Mouse (Mus musculus) MEL (cell line): ENCODE data around the gene Ube2a. TPM values are rescaled to one million over a fixed set of nuclear protein-coding genes. Genes with fewer than 3 reads are reported as not detected.

Experiments
- DNase-seq: peaks from one replicate; pipeline ENCODE4 v3.0.0; 2011; ENCODE audit warnings: low read depth, low spot score
- H3K27ac ChIP-seq: 2 replicates; pipeline ENCODE4 v1.5.1; 2012; ENCODE audit warnings: low read depth, mild to moderate bottlenecking, control low read depth, low read length, moderate library complexity; ENCODE audit not compliant: control insufficient read depth
- H3K27me3 ChIP-seq, 2 experiments: fragments of 150-350 bp in 1 of 2; sonication (generic) in 1 of 2; 2 replicates each; pipeline ENCODE4 v1.6.1; 2012; ENCODE audit warnings: low read length in 2 of 2, mild to moderate bottlenecking in 2 of 2, improper control_type of control experiment in 1 of 2, moderate library complexity in 1 of 2; ENCODE audit not compliant: insufficient read depth in 2 of 2, control insufficient read depth in 1 of 2
- H3K36me3 ChIP-seq, 2 experiments: 2 replicates each; pipeline ENCODE4 v1.6.1; 2012 to 2014; ENCODE audit warnings: low read length in 2 of 2, improper control_type of control experiment in 1 of 2, inconsistent platforms in 1 of 2, mild to moderate bottlenecking in 1 of 2; ENCODE audit not compliant: insufficient read depth in 2 of 2, control insufficient read depth in 1 of 2
- H3K4me1 ChIP-seq, 2 experiments: fragments of 150-350 bp in 1 of 2; sonication (generic) in 1 of 2; 2 replicates each; pipeline ENCODE4 v1.6.1; 2012; ENCODE audit warnings: low read length in 2 of 2, improper control_type of control experiment in 1 of 2, mild to moderate bottlenecking in 1 of 2; ENCODE audit not compliant: insufficient read depth in 2 of 2, control insufficient read depth in 1 of 2
- H3K4me3 ChIP-seq, 2 experiments: fragments of 150-350 bp in 1 of 2; sonication (generic) in 1 of 2; 2 replicates each; pipeline ENCODE4 v1.5.1; 2012; ENCODE audit warnings: low read depth in 2 of 2, low read length in 2 of 2, mild to moderate bottlenecking in 2 of 2, moderate library complexity in 2 of 2, control low read depth in 1 of 2, improper control_type of control experiment in 1 of 2; ENCODE audit not compliant: control insufficient read depth in 1 of 2, insufficient read depth in 1 of 2
- H3K79me2 ChIP-seq: 2 replicates; pipeline ENCODE4 v1.6.1; 2012; ENCODE audit warnings: mild to moderate bottlenecking, low read length, moderate library complexity; ENCODE audit not compliant: control insufficient read depth, poor library complexity, insufficient read depth
- H3K9ac ChIP-seq: 2 replicates; pipeline ENCODE4 v1.6.1; 2012; ENCODE audit warnings: low read depth, mild to moderate bottlenecking, control low read depth, low read length, moderate library complexity; ENCODE audit not compliant: control insufficient read depth, poor library complexity, severe bottlenecking
- H3K9me3 ChIP-seq: fragments of 150-350 bp; sonication (generic); replicated peaks from 2 replicates; pipeline ENCODE4 v1.6.1; 2012; ENCODE audit warnings: mild to moderate bottlenecking, low read length, improper control_type of control experiment, moderate library complexity; ENCODE audit not compliant: insufficient read depth
- CHD2 ChIP-seq: IDR thresholded peaks from 2 replicates; pipeline ENCODE4 v1.6.1; 2011; ENCODE audit warnings: low read length, improper control_type of control experiment
- E2F4 ChIP-seq: IDR thresholded peaks from 2 replicates; pipeline ENCODE4 v1.6.1; 2011; ENCODE audit warnings: low read depth, low read length, improper control_type of control experiment, borderline replicate concordance
- ELF1 ChIP-seq: IDR thresholded peaks from 2 replicates; pipeline ENCODE4 v1.6.1; 2014; ENCODE audit warnings: low read depth, mild to moderate bottlenecking, inconsistent platforms, low read length, improper control_type of control experiment, moderate library complexity
- ETS1 ChIP-seq: IDR thresholded peaks from 2 replicates; pipeline ENCODE4 v1.6.1; 2012; ENCODE audit warnings: low read depth, mild to moderate bottlenecking, inconsistent platforms, low read length, improper control_type of control experiment, moderate library complexity
- GATA1 ChIP-seq: IDR thresholded peaks from 2 replicates; pipeline ENCODE4 v1.6.1; 2011; ENCODE audit warnings: low read depth, low read length, improper control_type of control experiment
- MAFK ChIP-seq: IDR thresholded peaks from 2 replicates; pipeline ENCODE4 v1.6.1; 2011; ENCODE audit warnings: low read depth, mild to moderate bottlenecking, low read length, improper control_type of control experiment, borderline replicate concordance
- MAX ChIP-seq: IDR thresholded peaks from 2 replicates; pipeline ENCODE4 v1.6.1; 2011; ENCODE audit warnings: low read length, improper control_type of control experiment
- MAZ ChIP-seq: IDR thresholded peaks from 2 replicates; pipeline ENCODE4 v1.6.1; 2012; ENCODE audit warnings: low read depth, mild to moderate bottlenecking, inconsistent platforms, low read length, improper control_type of control experiment
- MYB ChIP-seq: IDR thresholded peaks from 2 replicates; pipeline ENCODE4 v1.6.1; 2011; ENCODE audit warnings: mild to moderate bottlenecking, low read depth, low read length, improper control_type of control experiment
- NRF1 ChIP-seq: IDR thresholded peaks from 2 replicates; pipeline ENCODE4 v1.6.1; 2014; ENCODE audit warnings: low read depth, mild to moderate bottlenecking, inconsistent platforms, low read length, improper control_type of control experiment, moderate library complexity; ENCODE audit not compliant: poor library complexity, insufficient read depth, severe bottlenecking
- POLR2AphosphoS5 ChIP-seq: IDR thresholded peaks from 2 replicates; pipeline ENCODE4 v1.6.1; 2012; ENCODE audit warnings: low read depth, borderline replicate concordance, mild to moderate bottlenecking, inconsistent platforms, low read length, moderate library complexity, mixed read lengths
- SIN3A ChIP-seq: IDR thresholded peaks from 2 replicates; pipeline ENCODE4 v1.6.1; 2012; ENCODE audit warnings: low read length, improper control_type of control experiment, inconsistent platforms
- SMC3 ChIP-seq: IDR thresholded peaks from 2 replicates; pipeline ENCODE4 v1.6.1; 2011; ENCODE audit warnings: low read depth, low read length, improper control_type of control experiment
- TCF12 ChIP-seq: IDR thresholded peaks from 2 replicates; pipeline ENCODE4 v1.6.1; 2014; ENCODE audit warnings: low read depth, mild to moderate bottlenecking, inconsistent platforms, low read length, improper control_type of control experiment, moderate library complexity
- USF1 ChIP-seq: IDR thresholded peaks from 2 replicates; pipeline ENCODE4 v1.6.1; 2014; ENCODE audit warnings: low read depth, mild to moderate bottlenecking, inconsistent platforms, low read length, improper control_type of control experiment, moderate library complexity
- ZC3H11A ChIP-seq: IDR thresholded peaks from 2 replicates; pipeline ENCODE4 v1.6.1; 2012; ENCODE audit warnings: low read depth, mild to moderate bottlenecking, inconsistent platforms, low read length, improper control_type of control experiment
- ZKSCAN1 ChIP-seq: IDR thresholded peaks from 2 replicates; pipeline ENCODE4 v1.6.1; 2012; ENCODE audit warnings: low read depth, mild to moderate bottlenecking, inconsistent platforms, low read length, improper control_type of control experiment, moderate library complexity
- ZMIZ1 ChIP-seq: IDR thresholded peaks from 2 replicates; pipeline ENCODE4 v1.6.1; 2012; ENCODE audit warnings: low read depth, mild to moderate bottlenecking, inconsistent platforms, low read length, improper control_type of control experiment, moderate library complexity
- polyA plus RNA-seq, 2 experiments: library from polyadenylated mRNA; stranded (reverse) in 1 of 2; unstranded in 1 of 2; fragments of >175 nt in 1 of 2; fragments of >200 nt in 1 of 2; gene quantifications; 2 replicates each; pipeline versions ENCODE4 v1.2.1 to v1.2.4; 2012; ENCODE audit warnings: low replicate concordance in 2 of 2, low read depth in 1 of 2; ENCODE audit not compliant: insufficient read length in 2 of 2, insufficient read depth in 1 of 2, missing spikeins in 1 of 2
- total RNA-seq: library from RNA; depleted of rRNA; stranded (reverse); fragments of 300-350 nt; gene quantifications from 2 replicates; pipeline ENCODE4 v1.2.3, GENCODE M21; 2012

Gene Ube2a
- total and polyA plus RNA-seq, 3 experiments: 39.3 to 971 (median 105) TPM

GRCm38 (mm10) chrX:36830271-36830670, 43.4 kb upstream of the Ube2a start:
- H3K27me3 ChIP-seq: no peaks in the 10 kb centered on the region
- DNase-seq: no peak
- H3K79me2 ChIP-seq: no peaks in the 10 kb centered on the region
- H3K4me3 ChIP-seq: no peak overlapping the region
- no peak for TF ChIP-seq NRF1
- no peak for TF ChIP-seq POLR2AphosphoS5
- TF ChIP-seq SIN3A: no peak
- no peak for TF ChIP-seq ETS1
- TF ChIP-seq SMC3: no peak
- no peak for TF ChIP-seq MAZ
- TF ChIP-seq MAFK: no peak
- TF ChIP-seq GATA1: no peak
- TF ChIP-seq CHD2: no peak
- TF ChIP-seq MYB: no peak
- TF ChIP-seq ZKSCAN1: no peak
- no peak for TF ChIP-seq E2F4
- no peak overlapping the region for H3K27ac ChIP-seq
- no peaks in the 10 kb centered on the region for H3K9me3 ChIP-seq
- no peaks in the 10 kb centered on the region for H3K36me3 ChIP-seq
- H3K9ac ChIP-seq: no peak overlapping the region
- H3K4me1 ChIP-seq: no peaks in the 10 kb centered on the region

GRCm38 (mm10) chrX:36831632-36832031, 42.1 kb upstream of the Ube2a start:
- no peak for DNase-seq
- H3K79me2 ChIP-seq: no peaks in the 10 kb centered on the region
- no peak overlapping the region for H3K27ac ChIP-seq
- H3K36me3 ChIP-seq: no peaks in the 10 kb centered on the region
- TF ChIP-seq ZKSCAN1 (no peak), ZC3H11A (no peak), MAZ (no peak), TCF12 (no peak), ELF1 (no peak), CHD2 (no peak), USF1 (no peak), MAX (no peak), NRF1 (no peak), ETS1 (no peak), GATA1 (no peak), ZMIZ1 (no peak)
- TF ChIP-seq, all 39 proteins: peak for 0
- no peaks in the 10 kb centered on the region for H3K4me1 ChIP-seq
- H3K4me3 ChIP-seq: no peak overlapping the region
- H3K9me3 ChIP-seq: no peaks in the 10 kb centered on the region
- no peaks in the 10 kb centered on the region for H3K27me3 ChIP-seq
- no peak overlapping the region for H3K9ac ChIP-seq
